Mouse (Mus musculus): Measurements from ENCODE around the gene Tut1.
A peak's percentile ranks its signal among the peaks of the same experiment; 100 is the strongest.

The Tut1 gene

DNA sequence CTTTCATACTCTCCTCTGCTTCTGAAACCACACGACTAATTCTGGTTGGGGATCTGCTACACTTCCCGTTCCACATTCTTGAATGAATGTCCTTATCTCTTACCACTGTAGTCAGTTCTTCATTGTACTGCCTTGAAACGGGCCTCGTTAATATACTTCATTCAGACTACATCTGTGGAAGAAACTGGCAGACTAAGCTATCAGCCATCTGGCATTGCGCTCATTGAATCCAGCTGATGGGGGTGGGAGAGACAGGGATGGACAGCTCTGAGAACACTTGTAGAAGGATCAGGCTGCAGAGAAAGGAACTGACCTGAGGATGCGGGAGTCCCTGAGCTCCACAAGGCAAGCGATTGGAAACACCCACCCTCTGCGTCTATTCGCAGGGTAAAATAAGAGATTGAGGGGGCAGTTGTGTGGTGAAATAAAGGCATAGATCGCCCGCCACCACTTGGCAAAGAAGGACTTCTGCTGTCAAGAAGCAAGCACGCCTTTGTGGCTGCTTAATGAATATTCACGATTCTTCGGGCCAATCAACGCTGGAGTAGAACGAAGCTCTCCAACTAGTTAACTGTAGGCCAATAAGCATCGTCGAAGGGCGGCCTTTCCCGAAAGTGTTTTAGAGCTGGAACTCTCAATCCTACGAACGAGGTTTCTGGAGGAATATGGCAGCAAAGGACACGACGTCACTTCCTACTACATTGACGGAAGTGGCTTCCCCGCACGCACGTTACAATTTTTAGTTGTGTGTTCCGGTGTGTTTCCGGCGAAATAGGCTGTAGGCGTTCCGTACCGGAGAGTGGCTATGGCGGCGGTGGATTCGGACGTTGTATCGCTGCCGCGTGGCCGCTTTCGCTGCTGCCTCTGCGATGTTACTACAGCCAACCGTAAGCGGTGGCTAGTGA lies at the start of gene Tut1:
TSS of gene Tut1 (plus strand) at position 713 of the 905 bp plus-strand sequence.
- peak; percentile 85 for DNase-seq

- no peak for DNase-seq
These were observed 45.1 kb upstream of the Tut1 start for GRCm38 (mm10) chr19:8908531-8908930.

GRCm38 (mm10) chr19:8911810-8912209 lies 41.8 kb upstream of the Tut1 start:
- DNase-seq, result no peak

GRCm38 (mm10) chr19:8914212-8914611 lies 39.4 kb upstream of the Tut1 start:
- DNase-seq, result no peak

- DNase-seq, result no peak
These were observed 34.6 kb upstream of the Tut1 start for GRCm38 (mm10) chr19:8919000-8919399.

GRCm38 (mm10) chr19:8919684-8920072 lies 34.0 kb upstream of the Tut1 start:
- DNase-seq, result no peak

GRCm38 (mm10) chr19:8920073-8920736 lies 33.4 kb upstream of the Tut1 start, which contains the start of gene B3gat3:
Gene B3gat3, plus strand, starts transcription at chr19:8920374.
- DNase-seq, result peak; percentile 87

DNA sequence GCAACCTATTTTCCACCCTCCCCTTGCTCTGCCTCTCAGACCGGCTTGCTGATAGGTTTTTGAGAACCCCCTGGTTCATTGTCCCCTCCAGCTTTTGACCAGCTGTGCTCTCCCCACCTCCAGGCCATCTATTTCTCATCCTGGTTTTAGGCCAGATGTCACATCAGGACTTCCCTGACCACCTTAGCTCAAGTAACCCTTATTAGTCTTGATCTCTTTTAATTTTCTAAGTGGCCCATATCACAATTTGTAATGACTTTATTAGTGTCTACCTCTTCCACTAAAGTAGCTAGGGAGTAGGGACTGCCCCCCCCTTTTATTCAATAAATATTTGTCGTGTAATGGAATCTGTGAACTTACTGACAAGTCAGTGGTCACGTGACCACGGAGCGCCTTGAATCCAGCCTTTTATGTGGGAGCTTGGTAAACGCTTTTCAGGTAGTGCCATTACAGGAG lies 32.8 kb upstream of the Tut1 start:
- peak; percentile 37 for DNase-seq

DNA sequence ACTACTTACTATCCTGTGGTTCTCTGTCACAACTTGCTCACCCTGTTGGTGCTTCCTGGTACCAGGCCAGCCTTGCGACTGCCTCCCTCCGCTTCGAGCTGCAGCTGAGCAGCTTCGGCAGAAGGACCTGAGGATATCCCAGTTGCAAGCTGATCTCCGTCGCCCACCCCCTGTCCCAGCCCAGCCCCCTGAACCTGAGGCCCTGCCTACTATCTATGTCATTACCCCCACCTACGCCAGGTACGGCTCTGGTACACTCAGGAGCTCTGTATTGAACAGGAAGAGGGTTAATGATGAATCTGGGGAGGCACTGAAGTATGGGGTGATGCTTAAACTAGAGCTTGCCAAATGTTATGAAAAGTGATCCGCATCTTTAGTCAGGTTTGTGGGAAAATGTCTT lies 31.9 kb upstream of the Tut1 start:
- no peak for DNase-seq

GRCm38 (mm10) chr19:8926766-8927165 lies 26.9 kb upstream of the Tut1 start:
- no peak for DNase-seq

DNA sequence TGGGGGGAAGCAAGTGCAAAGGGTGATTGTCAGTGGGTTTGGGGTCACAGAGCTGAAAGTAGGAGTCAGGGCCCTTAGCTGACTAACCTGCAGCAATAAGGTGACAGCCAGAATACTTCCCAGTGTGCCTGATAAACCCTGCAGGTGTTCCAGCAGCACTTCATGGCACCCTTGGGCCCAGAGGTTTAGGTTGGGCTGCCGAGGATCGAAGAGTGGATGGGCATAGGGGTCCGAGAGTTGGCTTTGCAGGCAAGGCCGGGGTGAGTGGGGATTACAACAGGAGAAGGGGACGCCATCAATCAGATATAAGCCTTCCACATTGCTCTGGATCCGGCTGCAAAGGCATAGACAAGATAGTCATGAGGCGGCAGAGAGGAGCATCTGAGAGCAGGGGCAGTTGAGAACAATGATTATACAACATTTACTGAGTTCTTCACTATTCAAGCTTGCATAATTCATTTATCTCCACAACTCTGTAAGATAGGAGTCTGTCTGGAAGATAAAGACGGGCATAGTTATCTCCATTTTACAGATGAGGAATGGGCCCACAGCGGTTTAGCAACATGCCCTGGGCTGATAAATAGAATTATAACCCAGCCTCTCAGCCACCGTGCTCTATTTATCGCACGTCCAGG lies 25.6 kb upstream of the Tut1 start:
- DNase-seq, result no peak

DNA sequence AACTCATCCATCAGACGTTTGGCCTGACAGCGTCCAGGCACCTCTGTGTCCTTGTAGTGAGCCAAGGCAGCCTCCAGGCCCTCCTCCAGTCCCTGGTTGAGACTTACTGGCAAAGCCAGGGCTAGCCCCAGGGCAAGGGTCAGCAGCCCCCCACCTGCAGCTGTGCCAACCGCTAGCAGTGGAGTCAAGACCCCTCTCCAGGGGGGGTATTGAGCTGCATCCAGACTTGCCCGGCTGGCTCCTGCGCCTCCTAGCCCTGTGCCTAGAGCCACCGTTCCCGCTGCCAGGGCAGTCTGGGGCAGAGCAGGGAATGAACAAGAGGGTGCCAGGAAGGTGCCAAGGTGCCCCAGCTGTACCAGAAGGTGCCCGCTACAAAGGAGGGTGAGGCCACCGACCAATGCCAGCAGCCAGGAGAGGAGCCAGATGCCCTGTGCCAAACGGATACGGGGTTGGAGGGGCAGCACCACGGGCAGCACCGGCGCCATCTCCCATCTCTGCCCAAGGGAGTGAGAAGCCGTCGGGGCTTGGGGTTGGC lies 24.9 kb upstream of the Tut1 start:
- no peak for DNase-seq

- peak; percentile 96 for DNase-seq
These were observed 24.2 kb upstream of the Tut1 start, which contains the start of the genes Rom1 and Eml3 for GRCm38 (mm10) chr19:8929224-8930088. Gene Rom1, minus strand, starts transcription at chr19:8929356. Gene Eml3, plus strand, starts transcription at chr19:8929552.

DNA sequence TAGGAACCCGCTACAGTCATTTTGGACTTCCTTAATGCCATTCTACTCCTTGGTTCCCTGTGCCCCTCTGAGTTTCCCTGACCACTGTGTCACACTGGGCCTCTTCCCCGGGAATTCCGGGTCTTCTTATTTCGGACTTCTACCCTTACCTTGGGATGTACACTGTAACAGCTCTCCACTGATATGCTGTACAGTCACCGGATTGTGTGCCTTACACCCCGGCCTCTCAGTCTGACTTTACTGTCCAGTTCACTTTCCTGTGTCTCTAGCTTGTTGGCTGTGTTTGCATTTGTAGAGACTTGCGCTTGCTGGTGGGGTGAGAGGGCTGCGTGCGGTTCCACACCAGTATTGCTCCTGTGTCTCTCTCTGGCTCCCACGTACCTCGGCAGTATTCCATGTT lies 23.5 kb upstream of the Tut1 start:
- no peak for DNase-seq

GRCm38 (mm10) chr19:8930771-8931170 lies 22.9 kb upstream of the Tut1 start:
- DNase-seq, result no peak

DNA sequence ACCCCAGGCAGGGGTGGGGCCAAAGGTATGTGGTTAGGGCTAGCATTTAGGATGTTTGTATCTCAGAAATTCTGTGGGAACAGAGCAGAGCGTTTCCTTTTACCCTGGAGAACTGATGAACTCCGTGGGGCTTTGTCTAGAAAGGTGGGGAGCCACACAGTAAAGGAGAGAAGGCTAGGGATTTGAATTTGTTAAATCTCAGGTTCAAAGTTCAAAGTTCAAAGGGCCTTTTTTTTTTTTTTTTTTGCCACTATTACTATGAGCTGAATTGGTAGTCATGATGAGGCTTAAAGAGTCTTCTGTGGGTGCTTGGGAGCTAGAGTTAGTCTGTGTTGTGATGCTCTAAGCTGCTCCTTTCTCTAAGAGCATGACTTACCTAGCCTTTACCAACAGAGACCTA lies 16.9 kb upstream of the Tut1 start:
- no peak for DNase-seq

DNA sequence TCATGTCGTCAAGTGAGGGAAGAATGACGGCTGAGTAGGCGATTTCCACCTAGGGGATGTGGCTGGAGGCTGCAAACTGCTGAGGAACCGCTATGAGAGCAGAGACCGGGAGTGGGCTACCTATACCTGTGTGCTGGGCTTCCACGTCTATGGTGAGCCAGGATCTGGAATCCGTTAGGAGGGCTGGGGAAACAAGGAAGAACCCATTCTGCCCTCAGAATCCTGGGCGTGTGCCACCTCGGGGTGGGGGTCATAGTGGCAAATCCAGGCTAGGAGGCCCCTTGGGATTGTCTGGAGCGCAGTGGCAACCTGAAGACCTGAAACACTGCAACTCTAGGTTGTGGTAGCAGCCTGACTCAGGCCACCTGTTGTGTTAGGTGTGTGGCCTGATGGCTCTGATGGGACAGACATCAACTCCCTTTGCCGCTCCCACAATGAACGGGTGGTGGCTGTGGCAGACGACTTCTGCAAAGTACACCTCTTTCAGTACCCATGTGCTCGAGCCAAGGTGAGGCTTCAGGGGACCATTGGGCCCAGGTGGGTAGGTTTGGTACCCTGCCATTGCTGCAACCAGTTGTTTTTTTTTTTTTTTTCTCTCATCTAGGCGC lies 13.0 kb upstream of the Tut1 start:
- DNase-seq, result no peak

DNA sequence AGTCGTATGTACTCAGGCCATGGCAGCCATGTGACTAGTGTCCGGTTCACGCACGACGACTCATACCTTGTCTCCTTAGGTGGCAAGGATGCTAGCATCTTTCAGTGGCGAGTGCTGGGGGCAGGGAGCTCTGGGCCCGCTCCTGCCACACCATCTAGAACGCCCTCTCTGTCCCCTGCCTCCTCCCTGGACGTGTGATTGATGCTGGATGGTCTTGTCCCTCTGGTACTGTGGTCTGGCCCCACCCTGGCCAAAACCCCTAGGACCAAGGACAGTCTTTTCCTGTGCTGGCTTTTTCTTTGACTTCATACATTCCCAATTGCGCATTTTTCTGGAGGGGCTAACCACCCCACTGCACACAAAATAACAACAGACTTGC lies 12.5 kb upstream of the Tut1 start:
- peak; percentile 42 for DNase-seq

GRCm38 (mm10) chr19:8941515-8942217 lies 12.0 kb upstream of the Tut1 start, which contains the start of gene Mta2:
Gene Mta2, plus strand, starts transcription at chr19:8941875.
- DNase-seq, result peak; percentile 99

- DNase-seq, result no peak
These were observed 11.2 kb upstream of the Tut1 start for GRCm38 (mm10) chr19:8942276-8942964.

All from thymus, postnatal 4 days (tissue).